Mouse (Mus musculus) megakaryocyte, embryonic 14.5 days (primary cell): ENCODE results near the gene Mttp.

Source experiments
- FLI1 ChIP-seq: IDR thresholded peaks from 2 replicates; pipeline ENCODE4 v1.6.1; 2012; ENCODE audit warnings: low read length, inconsistent platforms, mixed read lengths
- GATA1 ChIP-seq: IDR thresholded peaks from 3 replicates; pipeline ENCODE4 v1.6.1; 2012; ENCODE audit warnings: mixed read lengths, low read length, inconsistent platforms, borderline replicate concordance

DNA sequence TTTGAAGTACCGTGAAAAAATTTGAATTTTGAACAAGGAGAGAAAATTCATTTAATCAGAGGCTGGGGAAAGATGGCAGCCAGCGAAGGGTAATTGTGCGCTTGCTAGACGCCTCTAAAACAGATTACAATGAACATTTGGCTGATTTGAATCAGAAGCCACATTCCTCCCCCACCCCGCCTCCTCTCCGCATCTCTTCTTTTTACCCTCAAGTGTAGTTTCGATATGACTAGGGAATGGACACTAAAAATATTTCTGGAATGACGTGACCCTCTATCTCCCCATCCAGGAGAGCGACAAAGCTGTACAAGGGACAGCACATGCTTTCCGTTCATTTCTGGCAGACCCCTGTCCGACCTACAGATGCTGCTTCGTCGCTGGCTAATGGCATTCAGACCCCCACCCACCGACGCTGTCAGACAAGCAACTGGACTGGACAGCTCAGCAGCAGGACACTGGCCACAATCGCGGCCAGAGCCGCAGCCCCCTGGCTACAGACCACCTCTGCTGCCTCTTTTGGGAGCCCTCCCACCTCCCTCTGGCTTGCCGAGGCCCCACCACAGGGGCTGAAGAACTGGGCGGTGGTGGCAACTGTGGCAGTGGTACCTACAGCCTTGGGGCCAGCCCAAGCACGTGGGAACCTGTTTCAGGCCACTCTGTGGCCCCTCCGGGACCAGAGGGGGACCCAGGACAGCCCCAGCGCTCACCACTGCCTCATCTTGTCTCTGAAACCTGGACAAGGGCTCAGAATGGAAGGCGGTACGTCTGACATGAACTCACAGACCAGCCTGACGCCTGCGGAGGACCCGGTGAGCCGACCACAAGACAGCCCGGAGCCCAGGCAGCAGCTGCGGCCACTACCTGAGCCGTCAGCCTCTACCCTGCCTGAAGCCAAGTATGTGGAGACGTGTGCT lies 79.8 kb downstream of the Mttp start, which contains the start of gene 1110002E22Rik:
- TF ChIP-seq GATA1 (no peak), FLI1 (no peak)
